Mouse (Mus musculus) NIH3T3 (cell line): ENCODE data around the gene Tubgcp2.

Source experiments
- DNase-seq: peaks from one replicate; pipeline ENCODE4 v3.0.0-alpha.2; 2012; ENCODE audit warnings: low read depth

Gene Tubgcp2

DNA sequence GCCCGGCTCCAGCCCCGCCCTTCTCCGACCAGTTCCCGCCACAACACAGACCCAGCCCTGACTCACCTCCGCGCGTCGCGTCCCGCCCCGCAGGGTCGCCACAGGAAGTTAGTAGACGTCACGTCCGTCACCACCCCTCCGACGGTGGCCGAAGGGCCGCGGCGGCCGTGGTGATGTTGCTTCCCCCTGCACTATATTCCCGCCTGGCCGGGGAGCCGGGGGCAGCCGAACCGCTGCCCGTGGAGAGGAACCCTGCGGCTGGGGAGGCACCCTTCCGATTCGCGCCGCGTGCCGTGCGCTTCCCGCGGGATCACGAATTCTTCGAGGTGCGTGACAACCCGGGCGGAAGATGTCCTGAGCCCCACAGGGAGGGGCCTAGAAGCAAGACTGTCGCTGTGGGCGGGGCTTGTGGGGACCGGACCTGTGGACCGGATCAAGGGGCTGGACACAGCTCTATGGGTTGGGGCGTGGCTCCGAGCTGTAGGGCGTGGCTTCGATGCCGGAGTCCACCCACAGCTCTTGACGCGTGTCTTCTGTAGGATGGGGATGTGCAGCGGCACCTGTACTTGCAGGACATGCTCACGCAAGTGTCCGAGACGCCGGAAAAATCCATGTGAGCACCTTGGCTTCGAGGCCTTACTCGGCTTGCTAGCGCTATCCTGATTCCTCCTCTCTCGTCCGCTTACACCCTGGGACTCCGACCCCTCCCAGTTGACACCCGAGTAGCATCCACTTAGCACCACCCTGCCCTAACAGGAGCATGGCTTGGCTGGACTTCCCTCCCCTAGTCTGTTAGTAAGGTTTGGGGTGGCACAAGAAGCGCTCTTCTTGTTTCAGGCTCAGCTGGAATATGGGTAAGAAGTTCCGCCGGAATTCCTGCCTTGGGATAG lies at the start of gene Tubgcp2, which contains the start of gene Zfp511:
TSS of gene Tubgcp2 (minus strand) at position 389 of the 890 bp plus-strand sequence.
TSS of gene Zfp511 (plus strand) at position 111 of the 890 bp plus-strand sequence.
- DNase-seq: peak; percentile 95

DNA sequence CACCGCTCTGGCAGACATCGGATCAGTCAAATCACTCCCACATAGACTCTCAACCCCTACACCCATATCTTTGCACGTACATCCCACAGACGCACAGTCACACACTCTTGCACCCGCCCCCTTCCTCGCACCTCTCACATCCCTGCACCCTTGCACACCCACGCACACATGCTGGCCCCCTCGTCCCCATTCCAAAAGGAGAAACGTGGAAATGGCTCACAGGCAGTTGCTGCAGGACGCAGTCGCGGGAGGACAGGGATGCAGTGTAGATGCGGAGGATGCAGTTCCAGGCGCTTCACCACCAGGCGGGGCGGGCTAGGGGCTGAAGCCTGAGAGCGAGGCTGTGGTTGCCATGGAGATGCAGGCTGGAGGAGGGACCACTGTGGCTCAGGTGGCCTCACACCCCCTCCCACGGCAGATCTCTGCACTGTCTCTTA lies 45.8 kb upstream of the Tubgcp2 start, which contains the start of gene Caly:
TSS of gene Caly (minus strand) at position 307 of the 437 bp plus-strand sequence.
- DNase-seq: peak; percentile 35

DNA sequence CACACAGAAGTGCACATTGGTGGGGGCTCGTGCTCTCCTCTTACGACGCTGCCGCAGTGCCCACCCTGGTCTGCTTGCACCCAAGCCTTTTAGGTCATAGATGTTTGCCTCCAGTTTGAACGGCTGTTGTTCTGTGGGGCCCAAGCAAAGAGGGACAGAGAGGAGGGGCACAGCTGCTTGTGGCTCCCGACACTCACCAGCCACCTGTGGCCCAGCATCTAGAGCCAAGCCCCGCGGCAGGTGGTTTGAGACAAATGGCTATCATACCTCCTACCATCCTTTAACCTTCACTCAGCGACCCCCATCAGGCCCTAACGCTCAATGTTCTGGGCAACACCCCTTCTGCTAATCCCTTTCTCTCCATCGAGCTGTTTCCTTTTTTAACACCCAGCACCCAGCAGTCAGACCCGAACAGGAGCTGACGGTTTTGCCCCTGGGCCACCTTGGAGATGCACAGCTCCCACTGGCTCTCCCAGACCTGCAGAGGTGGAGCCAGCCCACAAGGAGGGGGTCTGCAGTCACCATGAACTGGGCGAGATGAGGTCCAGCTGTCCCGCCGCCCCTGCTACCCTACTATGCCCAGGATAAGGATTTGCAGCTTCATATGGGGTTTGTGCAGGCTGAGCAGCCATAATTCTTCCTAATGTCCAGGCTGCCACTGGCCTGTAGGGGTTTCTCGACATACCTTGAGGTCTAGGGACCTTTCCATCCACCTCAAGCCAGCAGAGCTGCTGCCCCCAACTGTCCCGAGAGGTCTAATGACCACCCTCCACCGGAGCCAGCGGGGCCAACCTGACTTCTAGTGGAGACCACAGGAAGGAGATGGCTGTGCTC lies 45.2 kb upstream of the Tubgcp2 start:
- DNase-seq: no peak

DNA sequence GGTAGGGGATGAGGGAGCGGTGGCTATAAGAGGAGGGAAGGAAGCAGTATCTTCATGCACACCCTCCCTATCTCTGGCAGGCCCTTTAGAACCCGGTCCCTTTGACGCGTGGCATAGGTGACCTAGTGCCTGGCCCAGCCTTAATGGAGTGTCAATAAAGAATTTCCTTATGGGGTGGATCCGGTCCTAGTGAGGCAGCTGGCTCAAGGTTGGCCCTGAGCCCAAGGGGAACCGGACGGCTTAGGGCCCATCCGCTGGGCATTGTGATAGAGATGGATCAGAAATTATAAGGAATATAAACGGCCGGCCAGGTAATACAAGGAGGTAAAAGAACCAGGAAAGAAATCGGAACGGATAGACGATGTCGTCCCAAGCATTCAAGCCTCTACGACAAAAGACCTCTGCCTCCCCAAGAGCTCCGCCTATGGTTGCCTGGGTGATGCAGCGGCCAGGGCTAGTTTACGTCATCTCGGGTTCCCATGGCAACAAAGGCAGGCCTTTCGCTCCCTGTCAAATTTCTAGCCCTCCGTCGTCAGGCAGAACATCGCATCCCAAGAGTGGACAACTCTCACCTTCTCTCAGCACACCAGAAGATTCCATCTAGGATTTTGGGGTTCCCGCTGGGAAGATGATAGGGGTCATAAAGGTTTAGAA lies 44.2 kb upstream of the Tubgcp2 start:
- DNase-seq: peak; percentile 59

DNA sequence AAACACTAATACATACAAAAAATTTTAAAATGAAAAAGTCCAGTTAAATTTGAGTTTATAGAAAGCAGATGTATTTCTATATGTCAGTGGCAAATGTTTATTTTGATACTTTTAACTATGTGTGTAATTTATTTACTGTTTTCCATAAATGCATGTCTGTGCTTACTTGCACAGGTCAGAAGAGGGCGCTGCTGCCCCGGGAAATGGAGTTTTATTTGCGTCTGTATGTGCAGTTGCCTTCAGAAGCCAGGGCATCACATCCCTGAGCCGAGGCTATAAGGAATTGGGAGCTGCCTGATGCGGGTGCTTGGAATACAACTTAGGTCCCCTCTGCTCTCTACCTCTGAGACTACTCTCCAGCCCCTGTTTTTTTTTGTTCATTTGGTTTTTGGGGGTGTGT lies 42.2 kb upstream of the Tubgcp2 start:
- peak; percentile 88 for DNase-seq

DNA sequence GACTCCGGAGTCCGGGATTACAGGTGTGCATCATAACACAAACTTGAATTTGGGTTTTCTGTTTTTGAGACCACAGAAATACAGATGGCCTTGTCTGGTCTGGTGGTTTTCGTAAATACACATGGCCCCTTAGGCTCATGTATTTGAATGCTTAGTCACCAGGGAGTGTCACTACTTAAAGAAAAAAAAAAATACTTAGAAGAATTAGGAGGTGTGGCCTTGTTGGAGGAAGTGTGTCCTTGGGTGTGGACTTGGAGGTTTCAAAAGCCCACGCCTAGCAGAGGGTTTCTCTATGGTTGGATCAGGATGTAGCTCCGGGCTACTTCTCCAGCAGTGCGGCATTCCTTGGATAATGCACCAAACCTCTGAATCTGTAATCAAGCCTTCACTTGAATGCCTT lies 41.2 kb upstream of the Tubgcp2 start:
- DNase-seq: no peak

DNA sequence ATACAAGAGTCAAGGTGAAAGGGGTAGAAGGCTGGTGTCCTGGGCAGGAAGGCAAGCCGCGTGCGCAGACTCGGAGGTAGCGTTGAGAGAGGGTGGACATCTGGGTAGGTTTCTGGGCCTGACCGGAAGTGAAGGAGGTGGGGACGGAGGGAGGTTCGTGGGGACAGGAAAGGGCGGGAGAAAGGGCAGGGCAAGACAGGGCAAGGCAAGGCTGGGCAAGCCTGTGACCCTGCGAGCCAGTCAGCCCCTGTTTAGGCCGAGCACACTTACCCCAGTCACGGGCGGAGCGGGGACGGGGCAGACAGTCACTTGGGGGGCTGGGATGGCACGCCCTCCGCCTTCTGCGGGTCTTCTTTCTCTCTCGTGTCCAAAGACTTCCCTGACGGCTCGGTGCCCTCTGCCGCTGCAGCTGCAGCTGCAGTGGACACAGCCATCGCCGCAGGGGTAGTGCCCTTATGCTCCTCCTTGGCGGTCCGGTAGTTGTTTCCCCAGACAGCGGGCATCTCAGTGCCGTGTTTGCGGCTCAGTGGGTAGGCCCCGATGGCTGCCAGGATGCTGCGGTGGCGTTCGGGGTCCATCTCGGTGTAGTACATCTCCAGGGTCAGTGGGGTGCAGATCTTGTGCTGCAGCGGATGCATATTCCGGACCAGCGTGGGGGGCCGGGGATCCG lies 33.7 kb upstream of the Tubgcp2 start:
- no peak for DNase-seq

DNA sequence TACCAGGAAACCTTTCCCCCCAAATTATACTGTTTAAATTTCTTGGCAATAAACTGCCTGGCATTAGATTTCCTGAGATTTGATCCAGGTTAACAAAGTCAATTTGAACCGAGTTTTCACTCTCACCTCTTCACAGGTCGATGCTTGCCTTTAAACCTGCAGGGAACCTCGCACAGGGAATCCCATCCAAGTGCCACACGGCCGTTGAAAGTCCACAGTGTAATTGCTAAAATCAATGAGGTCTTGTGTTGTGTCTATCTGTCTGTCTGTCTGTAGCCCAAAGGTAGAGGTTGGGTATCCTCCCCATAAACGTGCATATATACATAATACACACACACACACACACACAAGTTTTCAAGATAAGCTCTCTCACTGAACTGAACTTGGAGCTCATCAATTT lies 30.9 kb upstream of the Tubgcp2 start:
- DNase-seq: no peak

DNA sequence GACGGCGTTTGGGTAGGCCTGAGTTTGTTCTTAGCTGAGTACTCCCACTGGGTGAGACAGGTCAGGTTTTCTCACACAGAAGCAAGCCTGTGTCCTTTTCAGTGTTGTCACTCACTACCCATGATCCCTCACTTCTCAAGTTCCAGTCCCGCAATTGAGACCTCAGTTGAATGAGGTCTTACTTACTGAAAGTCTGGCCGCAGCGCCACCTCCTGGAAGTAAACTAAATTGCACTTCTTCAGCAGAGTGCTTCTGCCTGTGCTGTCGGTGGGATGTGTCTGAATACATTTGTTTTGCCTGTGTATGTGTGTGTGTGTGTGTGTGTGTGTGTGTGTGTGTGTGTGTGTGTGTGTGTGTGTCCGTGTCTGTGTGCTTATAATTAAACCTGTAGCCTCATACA lies 26.6 kb upstream of the Tubgcp2 start:
- DNase-seq: peak; percentile 78

DNA sequence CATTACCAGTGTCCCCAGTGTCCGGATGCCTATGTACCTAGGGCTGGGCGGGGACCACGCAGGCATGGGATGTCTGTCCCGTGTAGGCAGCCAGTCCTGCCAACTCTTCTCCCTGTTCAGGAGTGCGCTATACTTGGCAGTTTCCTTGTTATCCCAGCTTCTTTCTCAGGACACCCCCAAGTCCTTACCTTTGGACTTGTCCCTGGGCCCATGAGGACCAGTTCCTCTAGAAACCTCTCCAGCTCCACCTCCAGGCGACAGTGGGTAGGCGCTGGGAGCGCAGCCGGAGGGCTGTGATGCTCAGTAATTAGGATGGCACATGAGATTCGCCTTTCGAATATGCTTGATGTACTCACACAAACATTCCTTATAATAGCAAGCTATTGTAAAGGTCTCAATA lies 25.8 kb upstream of the Tubgcp2 start:
- DNase-seq: peak; percentile 19

DNA sequence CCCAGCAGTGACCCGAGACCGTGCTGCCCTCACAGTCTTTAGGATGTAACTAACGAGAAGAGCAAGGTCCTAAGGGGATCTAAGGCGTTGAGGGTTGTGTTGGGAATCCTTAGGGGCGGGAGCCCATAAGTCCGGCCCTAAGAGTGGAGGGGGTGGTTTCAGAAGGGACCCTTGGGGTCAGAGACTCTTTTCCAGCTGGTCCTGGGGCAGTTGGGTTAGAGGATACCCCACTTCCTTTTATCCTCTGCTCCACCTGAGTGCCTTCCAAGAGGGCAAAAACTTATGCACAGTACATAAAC lies 25.3 kb upstream of the Tubgcp2 start:
- DNase-seq: no peak

DNA sequence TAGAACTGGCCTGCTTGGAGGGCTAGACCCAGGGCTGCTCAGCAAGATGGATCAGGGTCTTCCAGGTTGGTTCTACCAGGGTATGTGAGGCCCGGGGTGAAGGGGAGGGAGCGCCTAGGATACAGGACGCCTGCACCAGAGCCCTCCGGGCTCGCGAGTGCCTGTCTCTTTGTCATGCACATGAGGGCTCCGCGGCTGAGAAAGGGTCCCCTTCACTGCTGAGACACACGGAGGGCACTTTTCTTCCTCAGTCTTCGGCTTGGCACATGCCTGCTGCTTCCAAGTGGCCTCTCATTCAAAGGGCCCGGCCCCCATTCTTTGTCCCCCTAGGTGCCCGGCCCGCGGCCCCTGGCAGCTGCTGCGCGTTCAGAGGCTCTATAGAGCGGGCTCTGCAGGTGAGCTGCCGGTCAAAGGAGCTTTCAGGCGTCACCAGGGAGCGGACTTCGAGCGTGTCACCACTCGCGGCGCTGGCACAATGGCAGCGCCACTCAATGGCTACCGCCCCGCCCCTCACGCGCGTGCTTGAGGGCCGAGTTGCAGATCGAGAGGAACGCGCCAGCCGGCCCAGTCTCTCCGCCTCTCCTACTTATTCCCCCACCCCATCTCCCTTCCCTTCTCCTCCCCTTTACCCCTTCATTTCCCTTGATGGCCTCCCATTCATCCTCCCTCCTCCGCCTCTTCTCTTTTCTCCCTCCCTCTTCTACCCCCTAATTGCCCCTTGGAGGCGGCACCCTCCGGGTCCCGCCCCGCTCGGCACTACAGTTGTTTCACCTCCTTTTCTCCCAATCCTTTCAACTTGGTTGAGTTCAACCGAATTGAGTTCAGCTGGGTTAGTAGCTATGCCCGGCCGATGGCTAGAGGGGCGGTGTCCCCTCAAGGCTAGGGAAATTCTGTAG lies 24.7 kb upstream of the Tubgcp2 start:
- DNase-seq: no peak

DNA sequence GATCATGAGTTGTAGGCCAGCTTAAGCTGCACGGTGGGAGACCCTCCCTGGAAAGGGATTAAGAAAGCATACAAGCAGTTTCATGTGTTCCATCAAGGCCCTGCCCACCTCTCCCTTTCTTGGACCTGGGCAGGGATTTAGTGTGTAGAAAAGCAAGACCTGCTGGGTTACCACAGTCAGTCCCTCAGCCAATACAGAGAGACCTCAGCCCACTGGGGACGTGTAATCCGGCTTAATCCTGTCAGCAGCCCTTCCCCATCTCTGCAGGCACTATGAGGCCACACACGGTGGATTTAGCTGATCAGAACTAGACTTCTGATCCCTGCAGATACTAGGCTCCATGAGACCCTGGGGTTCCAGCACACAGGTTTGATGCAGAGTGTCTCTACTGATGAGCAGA lies 23.1 kb upstream of the Tubgcp2 start:
- DNase-seq: no peak

DNA sequence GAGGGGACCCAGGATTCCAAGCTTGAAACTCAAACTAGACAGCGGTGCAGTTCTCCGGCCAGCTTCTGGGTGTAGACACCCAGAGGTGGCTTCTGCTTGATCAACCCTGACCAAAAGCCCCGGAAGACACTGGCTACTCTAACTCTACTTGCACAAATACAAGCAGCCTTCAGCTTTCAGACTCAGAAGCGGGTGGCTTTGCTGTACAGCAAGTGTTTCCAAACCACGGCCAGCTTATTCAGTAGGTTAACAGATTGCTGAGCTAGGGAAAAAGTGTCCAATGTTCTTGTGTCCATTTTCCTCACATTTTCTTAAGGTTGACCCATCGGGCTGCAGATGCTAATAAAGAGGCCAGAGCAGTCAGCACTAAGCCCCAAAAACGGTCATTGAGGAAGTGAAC lies 22.1 kb upstream of the Tubgcp2 start:
- DNase-seq: no peak

DNA sequence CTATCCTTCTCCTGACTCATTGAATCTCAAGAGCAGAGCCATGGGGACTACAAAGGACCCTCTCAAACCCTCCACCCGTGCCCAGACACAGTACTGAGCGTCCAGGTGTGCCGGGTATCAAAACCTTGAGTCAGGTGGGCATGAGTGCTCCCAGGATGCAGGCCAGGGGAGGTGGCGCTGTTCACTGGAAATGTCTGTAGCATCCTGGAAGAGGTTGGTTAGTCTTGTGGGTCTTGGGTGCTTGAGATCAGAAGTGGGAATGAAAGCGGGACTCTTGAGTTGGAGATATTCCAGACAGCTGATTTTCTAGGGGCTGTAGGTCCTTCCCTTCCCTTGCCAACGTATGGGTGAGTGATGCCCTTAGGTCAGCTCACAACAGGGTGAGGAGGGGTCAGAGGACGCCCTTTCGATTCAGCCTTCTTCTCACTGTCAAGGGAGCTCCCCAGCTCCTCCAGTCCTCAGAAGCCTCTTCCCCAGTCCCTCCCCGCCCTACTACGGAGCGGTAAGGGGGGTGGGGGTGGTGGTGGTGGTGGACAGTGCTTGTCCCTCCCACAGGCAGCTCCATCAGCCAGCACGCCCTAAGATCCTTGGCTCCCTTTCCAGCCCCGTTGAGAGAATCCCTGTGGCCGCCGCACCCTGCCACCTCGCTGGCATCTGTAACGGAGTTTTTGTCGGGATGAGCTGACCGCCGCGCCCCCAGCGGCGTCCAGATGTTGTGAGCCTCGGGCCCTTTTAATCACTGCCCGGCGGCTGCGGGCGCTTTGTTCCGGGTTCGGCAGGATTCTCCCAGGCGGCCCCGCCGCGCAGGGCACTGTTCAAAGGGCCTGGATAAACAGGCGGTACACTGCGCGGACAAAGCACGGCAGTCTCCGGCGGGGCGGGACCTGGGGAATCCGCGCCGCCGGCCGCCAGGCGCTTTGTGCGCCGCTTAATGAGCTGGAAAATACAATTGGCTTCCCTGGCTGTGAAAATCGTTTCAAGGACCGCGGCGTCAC lies 21.2 kb upstream of the Tubgcp2 start:
- DNase-seq: peak; percentile 10

DNA sequence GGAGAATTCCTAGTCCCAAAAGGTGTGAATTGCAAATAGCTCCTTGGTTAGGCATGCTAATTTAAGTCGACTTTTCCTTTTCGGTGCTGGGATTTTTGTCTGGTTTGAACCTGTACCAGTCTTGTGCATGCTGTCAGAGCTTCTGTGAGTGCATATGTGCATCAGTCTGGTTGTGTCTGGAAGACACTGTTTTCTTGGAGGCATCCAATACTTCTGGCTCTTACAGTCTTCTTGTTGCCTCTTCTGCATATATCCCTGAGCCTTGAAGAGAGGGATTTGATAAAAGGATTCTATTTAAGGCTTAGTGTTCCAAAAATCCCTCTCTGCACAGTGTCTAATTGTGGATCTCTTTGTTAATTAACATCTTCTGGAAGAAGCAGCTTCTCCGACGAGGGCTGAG lies 17.7 kb upstream of the Tubgcp2 start:
- no peak for DNase-seq

DNA sequence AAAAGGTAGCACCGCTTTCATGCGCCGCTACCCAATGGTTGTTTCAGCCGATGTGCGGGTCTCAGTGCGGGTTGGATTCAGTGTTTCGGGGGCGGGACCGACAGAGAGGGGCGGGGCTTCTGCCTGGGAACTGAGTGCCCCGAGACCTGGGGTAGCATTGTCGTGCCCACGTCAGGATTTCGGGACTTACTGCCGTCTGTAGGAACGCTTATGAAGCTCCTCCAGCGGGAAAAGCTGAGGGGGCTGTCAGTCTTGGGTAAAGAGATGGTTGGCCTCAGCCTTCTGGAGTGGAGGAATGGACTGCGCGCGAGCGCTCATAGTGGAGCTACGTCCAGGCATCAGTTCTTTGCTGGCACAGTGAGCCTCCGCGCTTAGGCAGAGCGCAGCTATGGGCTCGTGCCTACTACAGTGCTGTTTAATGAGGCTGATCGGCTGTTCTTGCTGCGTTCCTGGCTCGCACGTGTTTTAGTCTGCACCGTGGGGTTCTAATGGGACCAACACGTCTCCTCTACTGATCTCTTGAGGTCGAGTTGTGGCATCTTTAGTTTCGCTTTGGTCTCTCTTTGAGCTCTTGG lies 12.7 kb upstream of the Tubgcp2 start:
- DNase-seq: no peak

DNA sequence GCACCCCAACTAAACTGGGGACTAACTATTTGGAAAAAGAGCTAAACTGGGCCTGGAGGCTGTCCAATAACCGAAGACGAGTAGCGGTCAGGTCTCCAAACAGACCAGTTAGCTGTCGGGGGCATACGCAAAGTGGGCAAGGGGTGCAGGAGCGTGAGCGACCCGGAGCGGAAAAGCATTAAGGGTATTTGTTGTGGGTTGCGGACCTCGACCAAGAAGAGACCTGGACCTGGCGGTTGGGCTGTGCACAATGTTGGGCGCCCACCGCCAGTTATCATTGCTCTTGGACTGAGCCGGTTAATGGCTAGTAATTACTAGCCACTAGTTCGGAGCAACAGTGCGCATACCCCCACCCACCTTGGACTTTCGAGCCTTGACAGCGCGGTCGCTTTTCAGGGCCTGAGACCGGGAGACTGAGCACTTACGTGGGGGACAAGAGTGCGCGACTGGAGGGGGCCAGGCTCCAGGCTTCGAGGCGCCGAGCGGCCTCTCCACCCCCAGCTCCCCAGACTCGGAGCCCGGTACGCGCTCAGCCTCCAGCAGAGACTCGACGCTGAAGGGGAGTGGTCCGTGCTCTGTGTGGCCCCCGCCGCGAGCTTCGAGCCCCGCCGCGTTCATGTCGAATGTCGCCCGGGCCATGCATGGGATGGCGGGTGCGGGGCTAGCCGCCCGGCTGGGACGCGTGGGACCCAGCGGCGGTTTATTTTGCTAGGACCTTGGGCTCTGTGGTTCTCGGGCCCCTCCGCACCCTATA lies 12.1 kb upstream of the Tubgcp2 start, which contains the start of gene Msx3:
TSS of gene Msx3 (minus strand) at position 729 of the 754 bp plus-strand sequence.
- no peak for DNase-seq
